Mouse (Mus musculus): ENCODE data around the gene Il20. TPM values are rescaled to one million over a fixed set of nuclear protein-coding genes. Genes with fewer than 3 reads are reported as not detected.

Gene Il20
- polyA plus RNA-seq (2014; fragmentation: Illumina TruSeq; extraction: RNeasy Lipid Tissue Mini Kit (QIAGEN cat#74804); ENCODE audit: low read depth, low replicate concordance) = not detected

GRCm38 (mm10) chr1:130911401-130912010 is at the start of gene Il20:
Gene Il20 (minus strand): TSS chr1:130911451.

GRCm38 (mm10) chr1:130940065-130940687 is 28.9 kb upstream of the Il20 start, which contains the start of gene Il19:
Gene Il19 (minus strand): TSS chr1:130940115.

GRCm38 (mm10) chr1:130887354-130887753 is 23.9 kb downstream of the Il20 start, which contains the start of gene Il24:
Gene Il24 (minus strand): TSS chr1:130887454.

GRCm38 (mm10) chr1:130865541-130866221 is 45.6 kb downstream of the Il20 start, which contains the start of gene Fcmr:
Gene Fcmr (plus strand): TSS chr1:130865669.

Other genes with a start within 250 kb of the Il20 start
- 695 TPM for gene C4bp, start 249.8 kb downstream of the Il20 start, polyA plus RNA-seq (2014; fragmentation: Illumina TruSeq; extraction: RNeasy Lipid Tissue Mini Kit (QIAGEN cat#74804); ENCODE audit: low read depth, low replicate concordance)
- 0.25 TPM for gene Gm29427, start 195.7 kb downstream of the Il20 start, polyA plus RNA-seq (2014; fragmentation: Illumina TruSeq; extraction: RNeasy Lipid Tissue Mini Kit (QIAGEN cat#74804); ENCODE audit: low read depth, low replicate concordance)
- 3.3 TPM for gene Yod1, start 194.1 kb downstream of the Il20 start, polyA plus RNA-seq (2014; fragmentation: Illumina TruSeq; extraction: RNeasy Lipid Tissue Mini Kit (QIAGEN cat#74804); ENCODE audit: low read depth, low replicate concordance)
- 25.2 TPM for gene Pfkfb2, start 182.2 kb downstream of the Il20 start, polyA plus RNA-seq (2014; fragmentation: Illumina TruSeq; extraction: RNeasy Lipid Tissue Mini Kit (QIAGEN cat#74804); ENCODE audit: low read depth, low replicate concordance)
- 2.0 TPM for gene AA986860, start 179.5 kb downstream of the Il20 start, polyA plus RNA-seq (2014; fragmentation: Illumina TruSeq; extraction: RNeasy Lipid Tissue Mini Kit (QIAGEN cat#74804); ENCODE audit: low read depth, low replicate concordance)
- 1.7 TPM for gene Fcamr, start 110.5 kb downstream of the Il20 start, polyA plus RNA-seq (2014; fragmentation: Illumina TruSeq; extraction: RNeasy Lipid Tissue Mini Kit (QIAGEN cat#74804); ENCODE audit: low read depth, low replicate concordance)
- 0.17 TPM for gene Pigr, start 84.8 kb downstream of the Il20 start, polyA plus RNA-seq (2014; fragmentation: Illumina TruSeq; extraction: RNeasy Lipid Tissue Mini Kit (QIAGEN cat#74804); ENCODE audit: low read depth, low replicate concordance)
- 10.3 TPM for gene Fcmr, start 45.8 kb downstream of the Il20 start, polyA plus RNA-seq (2014; fragmentation: Illumina TruSeq; extraction: RNeasy Lipid Tissue Mini Kit (QIAGEN cat#74804); ENCODE audit: low read depth, low replicate concordance)
- gene Il24, start 24.0 kb downstream of the Il20 start, polyA plus RNA-seq (2014; fragmentation: Illumina TruSeq; extraction: RNeasy Lipid Tissue Mini Kit (QIAGEN cat#74804); ENCODE audit: low read depth, low replicate concordance) = 0.73 TPM
- not detected for gene Il19, start 28.7 kb upstream of the Il20 start, polyA plus RNA-seq (2014; fragmentation: Illumina TruSeq; extraction: RNeasy Lipid Tissue Mini Kit (QIAGEN cat#74804); ENCODE audit: low read depth, low replicate concordance)
- gene Il10, start 108.4 kb upstream of the Il20 start, polyA plus RNA-seq (2014; fragmentation: Illumina TruSeq; extraction: RNeasy Lipid Tissue Mini Kit (QIAGEN cat#74804); ENCODE audit: low read depth, low replicate concordance) = not detected
- 75.0 TPM for gene Mapkapk2, start 186.4 kb upstream of the Il20 start, polyA plus RNA-seq (2014; fragmentation: Illumina TruSeq; extraction: RNeasy Lipid Tissue Mini Kit (QIAGEN cat#74804); ENCODE audit: low read depth, low replicate concordance)
- 4.3 TPM for gene Dyrk3, start 226.9 kb upstream of the Il20 start, polyA plus RNA-seq (2014; fragmentation: Illumina TruSeq; extraction: RNeasy Lipid Tissue Mini Kit (QIAGEN cat#74804); ENCODE audit: low read depth, low replicate concordance)
- gene Eif2d, start 241.7 kb upstream of the Il20 start, polyA plus RNA-seq (2014; fragmentation: Illumina TruSeq; extraction: RNeasy Lipid Tissue Mini Kit (QIAGEN cat#74804); ENCODE audit: low read depth, low replicate concordance) = 34.9 TPM

Data from adipose tissue, adult 10 weeks (tissue).